25 mouse cellular contexts compared by ENCODE assay signal in genomic region chr12:69753936-69754335, GRCm38 (mm10). TPM values are rescaled to one million over a fixed set of nuclear protein-coding genes. Genes with fewer than 3 reads are reported as not detected.
A peak's percentile ranks its signal among the peaks of the same experiment; 100 is the strongest.
DNase-seq lines count a peak whose midpoint lies in the region; ATAC-seq and TF ChIP-seq lines count a peak whose summit lies in the region.
"Had no signal": no experiment of that assay in that cellular context is flagged by ENCODE, and none has a peak within 500 bp of the region (broad histone marks: within the 10 kb centered on the region; RNA-seq: fewer than 3 reads in every experiment).

No protein-coding gene starts in this region.

- 76% methylated on average over 5 of the region's 5 CpGs for WGBS in heart, embryonic 11.5 days (ENCODE audit: insufficient replicate concordance)
- 79% methylated on average over 5 of the region's 5 CpGs for WGBS in liver, embryonic 13.5 days (ENCODE audit: insufficient replicate concordance)
- WGBS in liver, embryonic 11.5 days, result 84% methylated on average over 5 of the region's 5 CpGs
- 77% methylated on average over 5 of the region's 5 CpGs for WGBS in liver, postnatal 0 days (ENCODE audit: insufficient replicate concordance)

- no peak overlapping the region for H3K27ac ChIP-seq in heart, embryonic 11.5 days (ENCODE audit: low read depth, low read length)
- peak overlapping the region; percentile 99 for H3K27ac ChIP-seq in liver, embryonic 13.5 days
- no peak overlapping the region for H3K27ac ChIP-seq in liver, embryonic 11.5 days (ENCODE audit: low read depth, low read length)
- peak overlapping the region; percentile 84 for H3K27ac ChIP-seq in embryonic fibroblast, embryonic 13.5 days (ENCODE audit: insufficient read depth, low read length)
- H3K27ac ChIP-seq in liver, postnatal 0 days (ENCODE audit: low read depth), result peak overlapping the region; percentile 32; the same call in 1 of the 2 replicates
- H3K27ac ChIP-seq: forebrain, embryonic 12.5 days; forebrain, embryonic 15.5 days; heart, embryonic 15.5 days; hindbrain, embryonic 15.5 days had no signal

- H3K4me2 ChIP-seq in heart, embryonic 11.5 days, result no peak overlapping the region
- H3K4me2 ChIP-seq in liver, embryonic 13.5 days, result no peak overlapping the region
- no peak overlapping the region for H3K4me2 ChIP-seq in liver, embryonic 11.5 days
- H3K4me2 ChIP-seq in liver, postnatal 0 days (ENCODE audit: low read depth, low read length), result no peak overlapping the region
- H3K4me2 ChIP-seq: forebrain, embryonic 12.5 days; forebrain, embryonic 15.5 days; heart, embryonic 12.5 days; heart, embryonic 15.5 days; hindbrain, embryonic 15.5 days had no signal

- H3K36me3 ChIP-seq in heart, embryonic 11.5 days (ENCODE audit: control insufficient read depth, insufficient read depth, low read length), result no peaks in the 10 kb centered on the region
- no peaks in the 10 kb centered on the region for H3K36me3 ChIP-seq in liver, embryonic 13.5 days
- no peaks in the 10 kb centered on the region for H3K36me3 ChIP-seq in liver, embryonic 11.5 days (ENCODE audit: control insufficient read depth, insufficient read depth, low read length)
- no peaks in the 10 kb centered on the region for H3K36me3 ChIP-seq in liver, postnatal 0 days (replicated peaks; ENCODE audit: insufficient read depth, low read length)
- H3K36me3 ChIP-seq: forebrain, embryonic 12.5 days; forebrain, embryonic 15.5 days; G1E; hindbrain, embryonic 15.5 days had no signal

- TF ChIP-seq CTCF in embryonic fibroblast, embryonic 13.5 days (IDR thresholded peaks at IDR 0.05; ENCODE audit: borderline replicate concordance, insufficient read depth, low read length), result no peak
- no peak for TF ChIP-seq CTCF in liver, postnatal 0 days (IDR thresholded peaks at IDR 0.05; ENCODE audit: low read depth)

- H3K9me3 ChIP-seq in heart, embryonic 11.5 days (replicated peaks; ENCODE audit: control insufficient read depth, low read length), result no peaks in the 10 kb centered on the region
- H3K9me3 ChIP-seq in liver, embryonic 13.5 days (replicated peaks), result no peaks in the 10 kb centered on the region
- no peaks in the 10 kb centered on the region for H3K9me3 ChIP-seq in liver, embryonic 11.5 days (ENCODE audit: control insufficient read depth, low read length)
- no peaks in the 10 kb centered on the region for H3K9me3 ChIP-seq in liver, postnatal 0 days (ENCODE audit: low read length)
- H3K9me3 ChIP-seq: forebrain, embryonic 12.5 days; forebrain, embryonic 15.5 days; G1E; heart, embryonic 12.5 days; heart, embryonic 15.5 days; hindbrain, embryonic 15.5 days had no signal

- no peak overlapping the region for H3K4me3 ChIP-seq in heart, embryonic 11.5 days (ENCODE audit: low read depth, low read length)
- no peak overlapping the region for H3K4me3 ChIP-seq in liver, embryonic 13.5 days (replicated peaks)
- no peak overlapping the region for H3K4me3 ChIP-seq in liver, embryonic 11.5 days (ENCODE audit: low read depth, low read length)
- no peak overlapping the region for H3K4me3 ChIP-seq in embryonic fibroblast, embryonic 13.5 days (ENCODE audit: insufficient read depth, low read length)
- no peak overlapping the region for H3K4me3 ChIP-seq in liver, postnatal 0 days (ENCODE audit: low read depth, low read length)
- H3K4me3 ChIP-seq: forebrain, embryonic 12.5 days; forebrain, embryonic 15.5 days; heart, embryonic 12.5 days; heart, embryonic 15.5 days; hindbrain, embryonic 15.5 days had no signal

- H3K27me3 ChIP-seq in heart, embryonic 11.5 days (ENCODE audit: control insufficient read depth, insufficient read depth, low read length), result no peaks in the 10 kb centered on the region
- H3K27me3 ChIP-seq in liver, embryonic 13.5 days, result no peaks in the 10 kb centered on the region
- no peaks in the 10 kb centered on the region for H3K27me3 ChIP-seq in liver, embryonic 11.5 days (replicated peaks; ENCODE audit: control insufficient read depth, insufficient read depth, low read length)
- no peaks in the 10 kb centered on the region for H3K27me3 ChIP-seq in liver, postnatal 0 days (ENCODE audit: insufficient read depth, low read length)
- H3K27me3 ChIP-seq: CH12.LX; forebrain, embryonic 15.5 days; heart, embryonic 12.5 days; heart, embryonic 15.5 days; hindbrain, embryonic 15.5 days had no signal

- H3K4me1 ChIP-seq in heart, embryonic 11.5 days (ENCODE audit: control insufficient read depth, insufficient read depth, low read length), result peaks cover 17% of the 10 kb centered on the region
- peaks cover 56% of the 10 kb centered on the region for H3K4me1 ChIP-seq in liver, embryonic 13.5 days (replicated peaks)
- H3K4me1 ChIP-seq in liver, embryonic 11.5 days (replicated peaks; ENCODE audit: control insufficient read depth, insufficient read depth, low read length), result peaks cover 13% of the 10 kb centered on the region
- H3K4me1 ChIP-seq in embryonic fibroblast, embryonic 13.5 days (ENCODE audit: control insufficient read depth, insufficient read depth, low read length), result peaks cover 16% of the 10 kb centered on the region
- peaks cover 24% of the 10 kb centered on the region for H3K4me1 ChIP-seq in liver, postnatal 0 days (ENCODE audit: insufficient read depth)

- no peak overlapping the region for H3K9ac ChIP-seq in heart, embryonic 11.5 days (ENCODE audit: low read depth, low read length)
- no peak overlapping the region for H3K9ac ChIP-seq in liver, embryonic 13.5 days
- H3K9ac ChIP-seq in liver, embryonic 11.5 days (ENCODE audit: low read depth, low read length), result no peak overlapping the region
- no peak overlapping the region for H3K9ac ChIP-seq in liver, postnatal 0 days (replicated peaks)
- H3K9ac ChIP-seq: forebrain, embryonic 12.5 days; forebrain, embryonic 15.5 days; heart, embryonic 12.5 days; heart, embryonic 15.5 days; hindbrain, embryonic 15.5 days had no signal

- TF ChIP-seq POLR2A in embryonic fibroblast, embryonic 13.5 days (IDR thresholded peaks at IDR 0.05; ENCODE audit: low read depth, low read length), result peak; percentile 24; the same call in 1 of the 2 replicates

- peak; percentile 65 for DNase-seq in heart, adult 11 months
- no peak for DNase-seq in liver, embryonic 13.5 days
- DNase-seq in liver, embryonic 11.5 days (ENCODE audit: low spot score), result no peak
- DNase-seq in liver, postnatal 0 days, result no peak
- DNase-seq in left cerebral cortex, postnatal 14 days (ENCODE audit: low spot score in 2 of 2), result no peak
- no peak for DNase-seq in right cerebral cortex, postnatal 14 days
- DNase-seq: adrenal gland, postnatal 10 days; adrenal gland, postnatal 36 days; B cell, adult 2 months; cerebellum, adult 18-20 months; cerebellum, adult 9-10 months; cerebellum, postnatal 14 days; gastrocnemius, postnatal 36 days; heart, postnatal 10 days; heart, postnatal 36 days had no signal

- TF ChIP-seq EP300 in liver, postnatal 0 days (IDR thresholded peaks at IDR 0.05; ENCODE audit: low read depth), result no peak

- intact Hi-C loops in left cerebral cortex, postnatal 14 days (cut with DNase I), result no loop called here

- ATAC-seq in heart, embryonic 11.5 days (replicated peaks; ENCODE audit: insufficient number of reproducible peaks, low FRiP score, low TSS enrichment), result no peak
- ATAC-seq in liver, embryonic 13.5 days (ENCODE audit: low read depth), result no peak
- ATAC-seq in liver, embryonic 11.5 days (replicated peaks; ENCODE audit: low FRiP score), result no peak
- no peak for ATAC-seq in liver, postnatal 0 days
- ATAC-seq: forebrain, embryonic 15.5 days had no signal

RNA-seq across cellular contexts. Expression of gene Atp5s, which starts 29.2 kb away (rescaled TPM):
- polyA plus RNA-seq in heart, embryonic 11.5 days (2014; fragmentation: Nextera tagmentation; extraction: Ambion mirVana), result 30.1 and 35.8 TPM in 2 replicates
- 21.1 and 21.2 TPM in 2 replicates for polyA plus RNA-seq in liver, embryonic 13.5 days (2015; fragmentation: Nextera tagmentation; extraction: Ambion mirVana)
- 30.0 and 34.3 TPM in 2 replicates for polyA plus RNA-seq in liver, embryonic 11.5 days (2014; fragmentation: Nextera tagmentation; extraction: Ambion mirVana)
- 14.8 and 17.0 TPM in 2 replicates for polyA plus RNA-seq in embryonic fibroblast, embryonic 13.5 days (2011; ENCODE audit: insufficient read length, low read depth, missing spikeins)
- polyA plus RNA-seq in liver, postnatal 0 days (2015; fragmentation: Nextera tagmentation; extraction: Ambion mirVana), result 18.3 and 20.3 TPM in 2 replicates
- total RNA-seq in left cerebral cortex, postnatal 14 days (2021), result 10 to 100 TPM; 25.4 to 34.8 TPM

RNA-seq across cellular contexts. Expression of gene L2hgdh, which starts 29.3 kb away (rescaled TPM):
- 15.2 and 18.0 TPM in 2 replicates for polyA plus RNA-seq in heart, embryonic 11.5 days (2014; fragmentation: Nextera tagmentation; extraction: Ambion mirVana)
- polyA plus RNA-seq in liver, embryonic 13.5 days (2015; fragmentation: Nextera tagmentation; extraction: Ambion mirVana), result 15.5 and 18.6 TPM in 2 replicates
- 25.0 and 26.8 TPM in 2 replicates for polyA plus RNA-seq in liver, embryonic 11.5 days (2014; fragmentation: Nextera tagmentation; extraction: Ambion mirVana)
- 12.0 and 12.7 TPM in 2 replicates for polyA plus RNA-seq in embryonic fibroblast, embryonic 13.5 days (2011; ENCODE audit: insufficient read length, low read depth, missing spikeins)
- polyA plus RNA-seq in liver, postnatal 0 days (2015; fragmentation: Nextera tagmentation; extraction: Ambion mirVana), result 10.4 and 10.5 TPM in 2 replicates
- 10 to 100 TPM; 13.3 to 14.3 TPM for total RNA-seq in left cerebral cortex, postnatal 14 days (2021)

RNA-seq across cellular contexts. Expression of gene Cdkl1, which starts 37.1 kb away (rescaled TPM):
- 3.8 and 5.2 TPM in 2 replicates for polyA plus RNA-seq in heart, embryonic 11.5 days (2014; fragmentation: Nextera tagmentation; extraction: Ambion mirVana)
- polyA plus RNA-seq in liver, embryonic 13.5 days (2015; fragmentation: Nextera tagmentation; extraction: Ambion mirVana), result 1.3 and 1.8 TPM in 2 replicates
- 0.21 and 0.52 TPM in 2 replicates for polyA plus RNA-seq in liver, embryonic 11.5 days (2014; fragmentation: Nextera tagmentation; extraction: Ambion mirVana)
- polyA plus RNA-seq in embryonic fibroblast, embryonic 13.5 days (2011; ENCODE audit: insufficient read length, low read depth, missing spikeins), result 2.1 and 4.8 TPM in 2 replicates
- 1.8 and 2.2 TPM in 2 replicates for polyA plus RNA-seq in liver, postnatal 0 days (2015; fragmentation: Nextera tagmentation; extraction: Ambion mirVana)
- 10 to 100 TPM; 33.7 to 39.1 TPM for total RNA-seq in left cerebral cortex, postnatal 14 days (2021)
- total RNA-seq: CH12.LX; G1E; granulocyte monocyte progenitor cell, adult 5-6 weeks had no signal
- polyA plus RNA-seq: G1E had no signal

Comparison
In these comparisons a context has a peak if more than half of its experiments do, and no peak if none do; other contexts are left out.
1. H3K27ac ChIP-seq: peak in liver, embryonic 13.5 days (single experiment), embryonic fibroblast, embryonic 13.5 days (single experiment) and liver, postnatal 0 days (single experiment); none in heart, embryonic 11.5 days (single experiment) and liver, embryonic 11.5 days (single experiment).